Mouse (Mus musculus): ENCODE measurements around the gene Pef1.

Pef1 gene

DNA sequence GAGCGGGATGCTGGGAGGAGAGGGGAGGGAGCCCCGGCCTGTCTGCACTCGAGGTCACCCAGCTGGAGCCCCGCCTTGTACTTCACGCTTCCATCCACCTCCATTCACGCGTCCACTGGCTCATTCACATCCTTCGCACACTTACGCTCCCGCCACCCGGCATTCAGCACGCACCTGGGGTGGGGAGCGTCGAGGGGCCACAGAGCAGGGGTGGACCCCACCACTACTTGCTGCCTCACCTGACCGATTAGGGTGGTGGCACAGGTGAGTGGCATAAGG, 36.8 kb downstream of the Pef1 start, which contains the start of gene Hcrtr1:
Hcrtr1 (minus strand) TSS at position 146 of the 279 bp plus-strand sequence.
- no peak for DNase-seq (ENCODE audit: low spot score)

DNA sequence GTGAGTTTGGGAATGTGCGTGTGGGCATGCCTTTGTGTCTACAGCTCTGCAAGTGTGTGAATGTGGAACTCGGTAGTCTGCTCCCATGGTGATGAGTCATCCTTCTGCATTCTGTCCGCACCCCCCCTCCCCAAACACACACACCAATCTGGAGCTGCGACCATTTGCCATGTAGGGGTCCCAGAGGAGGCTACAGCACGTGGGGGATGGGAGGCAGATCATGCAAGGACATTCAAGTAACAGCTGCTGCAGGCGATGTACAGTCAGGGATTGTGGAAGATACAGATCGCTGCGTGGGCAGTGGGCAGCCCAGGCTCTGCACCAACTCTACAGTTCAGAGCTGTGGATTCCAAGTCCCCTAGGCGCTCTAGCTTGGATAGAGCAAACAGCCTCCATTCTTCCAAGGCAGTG, 38.6 kb downstream of the Pef1 start:
- DNase-seq (ENCODE audit: low spot score): peak; percentile 43

DNA sequence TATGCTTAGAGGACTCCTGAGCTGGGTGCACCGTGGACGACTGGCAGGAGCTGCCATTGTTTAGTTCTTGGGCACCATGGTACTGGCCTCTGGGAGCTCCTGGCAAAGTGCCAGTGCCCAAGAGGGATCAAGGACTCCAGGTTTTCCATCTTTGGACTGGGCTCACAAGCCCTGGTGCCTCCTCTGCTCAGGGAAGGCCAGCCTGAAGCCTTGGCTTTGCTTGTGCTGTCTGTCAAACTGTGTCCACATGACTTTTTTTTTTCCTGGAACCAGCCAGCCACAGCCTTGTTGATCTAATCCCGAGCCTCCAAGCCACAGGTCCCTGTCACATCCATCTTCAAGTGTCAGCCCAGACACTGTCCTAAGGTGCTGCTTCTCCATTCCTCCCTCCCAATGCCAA, 39.4 kb downstream of the Pef1 start:
- DNase-seq (ENCODE audit: low spot score): no peak

DNA sequence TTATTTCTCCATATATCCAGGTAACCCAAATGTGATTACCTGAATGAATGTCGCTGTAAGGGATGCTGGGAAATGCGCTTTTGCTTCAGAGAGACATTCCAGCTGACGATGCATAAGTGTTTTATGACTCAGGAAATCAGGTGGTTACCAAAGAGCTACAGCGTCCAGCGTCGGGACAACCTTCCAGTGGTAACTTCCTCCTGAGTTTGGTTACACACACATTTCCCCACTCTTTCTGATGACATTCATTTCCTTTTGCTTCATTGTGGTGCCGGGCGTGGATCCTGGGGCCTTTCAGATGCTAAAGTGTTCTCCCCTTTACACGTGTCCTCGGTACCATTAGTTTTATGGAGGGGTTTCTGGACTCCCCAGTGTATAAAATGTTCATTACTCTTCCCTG, 46.0 kb downstream of the Pef1 start:
- no peak for DNase-seq (ENCODE audit: low spot score)

DNA sequence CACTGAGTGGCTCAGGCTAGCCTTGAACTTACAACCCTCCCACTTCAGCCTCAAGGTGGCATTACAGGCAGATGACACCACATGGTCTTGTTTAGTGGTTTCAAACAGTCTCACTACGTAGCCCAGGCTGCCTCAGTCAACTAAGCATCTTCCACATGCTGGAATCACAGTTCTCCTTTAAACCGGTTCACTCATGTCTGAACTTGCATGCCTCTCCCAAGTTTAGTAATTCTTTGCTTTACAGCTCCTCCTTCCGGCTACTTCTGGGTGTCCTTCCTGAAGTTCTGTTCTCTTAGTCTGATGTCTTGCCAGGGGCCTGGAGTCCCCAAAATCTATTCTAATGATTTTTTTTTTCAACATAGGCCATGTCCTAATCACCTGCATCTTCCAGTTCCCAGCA, 51.9 kb downstream of the Pef1 start:
- no peak for DNase-seq (ENCODE audit: low spot score)

DNA sequence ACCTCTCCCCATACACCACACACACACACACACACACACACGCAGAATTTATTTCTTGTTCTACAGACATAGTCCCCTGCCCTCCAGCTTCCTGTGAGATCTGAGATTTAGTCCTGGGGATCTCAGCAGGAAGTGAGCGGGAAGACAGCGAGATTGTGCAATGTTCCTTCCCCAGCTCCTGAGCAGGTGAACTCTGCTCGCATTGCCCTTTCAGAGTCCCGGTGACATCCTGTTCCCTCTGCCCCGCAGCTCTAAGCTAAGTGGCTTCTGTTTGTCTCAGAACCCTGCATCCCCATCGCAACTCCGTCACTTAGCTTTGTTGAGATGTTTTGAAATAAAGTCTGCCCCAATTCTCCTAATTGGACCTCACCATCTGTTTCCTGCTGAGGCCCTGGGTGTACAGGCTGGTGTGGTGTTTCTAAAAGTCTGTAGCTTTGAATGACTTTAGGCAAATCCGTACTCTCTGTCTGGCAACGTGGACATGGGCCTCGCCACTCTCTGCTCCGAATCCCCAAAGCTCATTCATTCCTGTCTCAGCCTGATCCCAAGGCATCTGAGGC, 54.5 kb downstream of the Pef1 start:
- DNase-seq (ENCODE audit: low spot score): no peak

DNA sequence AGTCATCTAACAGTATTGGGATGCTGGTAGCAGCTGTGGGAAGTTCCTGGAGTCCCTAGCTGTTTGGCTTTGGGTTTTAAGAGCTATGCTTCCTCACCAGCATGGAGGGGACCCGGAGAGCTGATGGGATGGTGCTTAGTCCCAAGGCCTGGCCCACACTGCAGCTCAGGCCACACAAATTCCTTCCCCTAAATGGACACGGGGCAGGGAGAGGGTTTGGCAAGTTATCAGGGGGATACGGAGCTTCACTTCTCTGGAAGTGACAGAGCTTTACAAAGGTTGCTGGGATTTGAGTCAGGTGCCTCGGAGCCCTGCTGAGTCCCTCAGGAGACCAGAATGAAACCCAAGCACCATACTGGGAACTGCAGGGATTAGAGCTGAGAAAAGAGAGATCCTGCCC, 59.0 kb downstream of the Pef1 start:
- DNase-seq (ENCODE audit: low spot score): no peak

DNA sequence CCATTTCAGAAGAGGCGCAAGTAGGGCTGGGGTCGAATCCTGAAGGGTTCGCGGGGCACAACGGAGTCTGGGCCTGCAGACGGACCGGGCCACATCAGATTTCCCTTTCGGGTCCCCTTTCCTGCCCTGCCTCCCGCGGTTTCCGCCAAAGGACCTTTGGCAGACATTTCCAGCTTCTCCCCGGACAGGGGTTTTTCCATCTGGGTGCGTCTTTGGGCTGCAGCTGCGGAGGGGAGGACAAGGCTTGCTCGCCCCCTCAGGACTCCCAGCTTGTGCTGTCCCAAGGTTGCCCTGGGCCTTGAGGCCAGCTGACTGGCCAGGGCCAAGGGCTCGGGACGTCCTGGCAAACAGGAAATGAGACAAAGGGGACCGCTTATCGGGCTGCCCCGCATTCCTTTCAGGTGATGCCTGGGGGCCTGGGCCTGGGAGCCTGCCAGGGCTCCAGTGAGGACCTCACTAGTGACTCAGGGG, 61.1 kb downstream of the Pef1 start:
- no peak for DNase-seq (ENCODE audit: low spot score)

DNA sequence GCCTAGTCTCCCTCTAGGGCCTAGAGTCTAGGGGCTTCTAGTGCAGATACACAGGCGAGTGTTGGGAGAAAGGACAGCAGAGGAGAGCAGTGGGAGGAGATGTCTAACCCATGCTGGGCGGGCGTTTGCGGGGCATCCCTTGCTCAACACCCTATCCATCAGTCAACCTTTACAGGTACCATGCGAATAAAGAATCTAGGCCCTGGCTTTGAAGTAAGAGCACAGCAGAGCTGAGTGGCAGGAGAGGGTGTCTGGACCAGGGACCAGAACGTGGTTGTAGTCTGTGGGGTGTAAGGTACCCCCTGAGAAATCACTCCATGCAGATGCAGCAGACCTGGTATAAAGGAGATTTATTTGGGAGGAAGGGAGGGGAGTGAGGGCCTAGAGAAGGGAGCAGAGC, 61.8 kb downstream of the Pef1 start:
- DNase-seq (ENCODE audit: low spot score): no peak

DNA sequence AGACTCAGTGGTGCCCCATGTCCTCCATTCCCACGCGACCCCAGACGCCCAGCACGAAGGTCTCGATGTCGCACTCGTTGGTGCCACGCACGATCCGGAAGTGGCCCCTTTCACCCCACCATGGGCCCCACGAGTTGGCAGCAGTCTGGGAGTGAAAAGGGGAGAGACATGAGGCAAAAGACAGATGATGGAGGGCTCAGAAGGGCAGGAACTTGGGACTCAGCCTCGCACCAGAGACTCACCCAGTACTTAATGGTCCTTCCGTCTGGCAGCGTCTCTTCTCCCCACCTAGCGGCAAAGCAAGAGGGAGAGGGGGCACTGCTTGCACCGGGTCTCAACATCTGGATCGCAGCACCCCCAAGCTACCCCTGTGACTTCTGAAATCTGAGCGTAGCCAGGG, 63.7 kb downstream of the Pef1 start:
- DNase-seq (ENCODE audit: low spot score): no peak

DNA sequence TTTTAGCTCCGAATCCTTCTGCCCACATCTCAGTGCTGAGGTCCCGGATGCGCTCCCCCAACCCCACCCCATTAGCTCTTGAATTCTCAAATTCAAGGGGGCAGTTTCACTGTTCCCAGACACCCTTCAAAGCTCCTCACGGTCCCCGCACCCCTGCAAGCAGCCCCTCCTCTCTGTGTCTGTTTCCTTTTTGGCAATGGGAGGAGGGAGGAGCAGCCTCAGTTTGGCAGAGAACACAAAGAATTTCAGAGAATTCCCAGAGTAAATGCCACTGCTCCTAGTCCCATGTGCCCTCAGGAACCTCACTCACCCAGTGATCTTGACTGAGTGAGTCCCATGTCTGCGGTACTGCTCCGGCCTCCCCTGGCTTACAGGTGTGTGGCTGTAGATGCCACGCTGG, 64.2 kb downstream of the Pef1 start:
- DNase-seq (ENCODE audit: low spot score): no peak

DNA sequence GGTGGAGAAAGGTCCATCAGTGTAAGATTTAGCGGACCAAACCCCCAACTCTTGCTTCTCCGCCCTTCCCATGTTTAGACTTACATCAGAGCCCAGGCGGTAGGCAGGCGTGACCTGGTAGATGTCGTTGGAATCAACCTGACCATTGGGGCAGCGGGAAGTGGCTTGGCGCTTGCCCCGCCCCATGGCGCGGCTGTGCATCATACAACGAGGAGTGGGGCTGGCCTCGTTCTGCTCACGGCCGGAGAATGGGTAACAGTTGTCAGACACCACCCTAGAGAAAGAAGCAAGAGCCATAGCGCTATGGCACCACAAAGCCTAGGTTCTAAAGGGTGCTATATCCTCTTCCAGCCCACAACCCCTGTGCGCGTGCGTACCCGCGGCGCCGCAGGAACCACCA, 65.0 kb downstream of the Pef1 start:
- DNase-seq (ENCODE audit: low spot score): no peak

DNA sequence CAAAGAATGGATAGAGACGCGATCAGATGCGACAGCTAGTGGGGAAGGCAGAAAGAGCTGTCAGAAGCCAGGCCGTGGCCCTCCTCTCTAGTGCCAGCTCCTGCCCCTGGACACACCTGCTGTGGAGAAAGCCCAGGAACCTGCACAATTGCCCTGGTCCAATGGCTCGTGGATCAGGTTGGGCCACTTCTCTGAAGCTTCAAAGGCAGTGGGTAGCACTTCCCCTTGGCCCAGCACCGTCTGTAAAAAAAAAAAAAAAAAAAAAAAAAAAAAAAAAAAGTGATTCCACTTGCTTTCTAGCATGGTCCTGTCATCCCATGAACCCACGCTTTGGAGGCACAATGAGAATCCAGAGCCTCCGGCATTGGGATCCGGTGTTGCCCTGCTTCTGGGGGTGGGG, 65.5 kb downstream of the Pef1 start:
- DNase-seq (ENCODE audit: low spot score): no peak

DNA sequence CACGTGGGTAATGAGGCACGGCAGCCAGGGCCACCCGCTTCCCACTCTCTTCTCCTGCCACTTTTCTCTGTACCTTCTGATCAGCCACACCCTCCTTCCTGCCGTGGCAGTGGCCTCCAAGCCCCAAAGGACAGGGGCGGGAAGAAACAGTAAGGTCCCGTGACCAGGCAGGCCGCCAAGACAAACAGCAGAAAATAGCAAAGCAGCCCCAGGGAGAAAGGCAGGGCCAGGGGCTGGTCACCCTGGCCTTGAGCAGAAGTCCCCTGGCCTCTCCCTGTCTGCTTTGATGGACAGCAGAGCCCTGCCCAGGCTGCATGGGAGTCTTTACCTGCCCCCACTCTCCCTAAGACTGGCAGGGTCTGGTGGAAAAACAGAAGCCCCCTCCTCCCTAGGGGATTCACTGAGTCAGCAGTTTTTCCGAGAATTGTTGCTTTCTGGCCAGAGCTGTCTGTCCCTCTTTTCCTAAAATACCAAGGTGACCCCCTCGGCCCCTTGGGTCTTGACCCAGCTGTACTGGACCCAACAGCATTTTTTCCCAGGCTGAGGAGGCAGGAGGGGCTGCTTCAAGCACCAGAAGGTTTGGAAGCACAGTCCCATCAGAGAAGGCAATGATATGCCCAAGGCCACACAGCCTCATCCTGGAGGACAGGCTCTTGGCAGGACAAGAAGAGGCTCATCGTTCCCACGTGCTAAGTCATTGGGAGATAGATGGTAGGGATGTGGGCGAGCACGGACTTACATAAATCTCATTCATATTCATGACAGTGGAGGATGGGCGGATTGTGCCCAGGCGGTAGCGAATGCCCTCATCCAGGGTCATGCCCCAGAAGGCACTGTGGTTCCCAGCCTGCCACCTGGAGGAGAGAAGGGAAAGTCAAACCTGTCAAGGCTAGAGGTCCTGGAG, 66.2 kb downstream of the Pef1 start:
- DNase-seq (ENCODE audit: low spot score): no peak

DNA sequence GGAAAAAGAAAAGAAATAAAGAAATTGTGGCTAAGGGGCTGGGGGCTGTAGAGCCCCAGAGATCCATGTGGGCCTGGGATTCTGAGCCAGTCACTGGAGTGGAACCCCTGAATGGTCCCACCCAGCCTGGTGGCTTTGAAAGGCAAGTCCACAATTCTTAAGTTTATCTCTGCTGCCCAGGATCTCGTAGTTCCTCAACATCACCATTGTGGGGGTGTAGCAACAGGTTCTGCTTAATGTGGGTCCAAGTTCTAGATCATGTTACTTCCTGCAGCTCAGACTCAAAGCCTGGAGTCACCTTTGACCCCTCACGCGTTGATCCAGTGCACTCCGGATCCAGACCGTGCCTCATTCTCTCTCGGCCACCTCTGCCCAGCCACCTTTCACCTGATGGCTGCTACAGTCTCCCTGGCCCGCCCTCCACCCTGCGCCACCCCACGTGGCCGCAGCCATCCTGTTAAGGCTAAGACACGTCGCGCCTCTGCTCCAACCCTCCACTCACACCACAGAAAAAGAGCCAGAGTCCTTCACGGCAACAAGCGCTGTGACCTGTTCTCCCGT, 67.1 kb downstream of the Pef1 start:
- DNase-seq (ENCODE audit: low spot score): no peak

DNA sequence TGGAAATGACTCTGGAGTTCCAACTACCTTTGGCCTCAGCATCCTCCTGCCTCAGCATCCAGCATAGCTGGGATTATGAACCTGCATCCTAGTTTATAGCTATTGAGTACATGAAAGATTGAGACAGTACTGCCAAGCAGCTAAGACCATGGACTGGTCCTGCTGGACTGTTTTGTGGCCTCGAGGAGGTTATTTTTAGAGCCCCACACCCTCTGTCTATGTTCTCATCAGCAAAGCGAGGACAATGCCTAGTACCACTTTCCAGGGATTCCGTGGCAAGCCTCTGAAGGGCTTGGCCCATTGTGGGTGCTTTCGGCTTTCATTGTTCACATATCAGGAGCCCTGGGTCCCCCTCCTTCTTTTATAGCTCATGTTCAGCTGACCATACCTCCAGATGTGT, 68.0 kb downstream of the Pef1 start:
- no peak for DNase-seq (ENCODE audit: low spot score)

DNA sequence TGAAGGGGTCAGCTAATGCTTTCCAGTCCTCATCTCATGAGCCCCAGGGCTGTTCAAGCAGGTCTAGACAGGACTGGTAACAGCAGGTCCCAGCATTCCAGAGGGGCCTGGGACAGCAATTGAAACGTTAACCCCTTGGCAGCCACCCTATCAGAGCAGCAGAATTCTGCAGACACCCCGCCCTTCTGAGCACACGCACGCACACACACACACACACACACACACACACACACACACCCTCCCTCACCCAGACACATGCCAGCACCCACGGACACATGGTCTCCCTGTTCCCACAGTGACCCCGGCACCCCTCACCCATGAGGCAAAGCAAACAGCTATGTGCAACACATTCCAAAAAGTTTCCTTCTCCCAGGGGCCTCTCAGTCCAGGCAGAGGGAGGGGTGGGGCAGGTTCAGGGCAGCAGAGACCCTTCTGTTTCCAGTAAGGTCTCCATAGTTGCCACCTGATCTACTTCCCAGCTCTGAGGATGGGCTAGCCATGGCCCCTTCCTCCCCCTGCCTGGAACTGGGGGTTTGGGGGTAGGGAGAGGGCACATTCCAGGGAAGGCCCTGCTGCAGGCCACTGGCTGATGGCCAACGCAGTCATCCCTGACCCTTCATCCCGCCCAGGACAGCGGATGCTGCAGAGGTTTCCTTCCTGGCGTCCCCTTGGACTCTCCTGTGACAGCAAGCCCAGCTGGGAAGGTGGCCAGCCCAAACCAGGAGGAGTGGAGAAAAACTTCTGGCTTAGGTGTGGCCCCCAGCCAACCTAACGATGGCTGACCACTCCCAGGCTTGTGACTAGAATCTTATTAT, 69.8 kb downstream of the Pef1 start:
- DNase-seq (ENCODE audit: low spot score): no peak

DNA sequence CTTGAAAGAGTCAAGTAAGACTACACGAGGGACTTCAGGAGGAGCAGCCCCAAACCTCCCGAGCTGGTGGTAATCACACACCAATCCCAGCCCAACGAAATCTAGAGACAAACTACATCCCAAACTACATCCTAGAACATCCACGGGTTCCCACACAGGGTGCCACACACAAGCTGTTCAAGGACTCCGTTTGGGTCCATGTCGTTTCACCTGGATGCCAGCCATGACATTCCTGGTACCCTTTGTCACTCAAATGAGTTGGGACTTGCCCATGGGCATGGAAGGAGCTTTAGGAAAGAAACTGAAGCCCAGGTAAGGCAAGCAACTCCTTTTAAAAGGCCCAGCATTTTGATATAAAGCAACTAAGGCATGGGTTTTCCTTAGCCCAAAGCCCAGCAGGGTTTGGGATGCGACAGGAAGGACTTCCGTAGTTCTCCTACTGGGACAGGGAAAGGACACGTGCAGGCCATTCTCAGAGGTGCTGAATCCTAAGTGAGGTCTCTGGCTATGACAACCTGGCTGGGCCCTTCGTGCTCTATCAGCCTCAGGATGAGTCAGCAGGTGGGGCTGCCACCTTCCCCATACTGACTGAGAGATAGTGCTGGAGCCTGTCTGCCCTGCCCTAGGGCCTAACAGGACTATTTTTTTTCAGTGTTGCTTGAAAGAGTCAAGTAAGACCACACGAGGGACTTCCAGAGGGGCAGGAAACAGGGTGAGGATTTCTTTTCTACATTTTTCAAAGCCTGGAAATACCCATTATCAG, 70.9 kb downstream of the Pef1 start:
- no peak for DNase-seq (ENCODE audit: low spot score)

DNA sequence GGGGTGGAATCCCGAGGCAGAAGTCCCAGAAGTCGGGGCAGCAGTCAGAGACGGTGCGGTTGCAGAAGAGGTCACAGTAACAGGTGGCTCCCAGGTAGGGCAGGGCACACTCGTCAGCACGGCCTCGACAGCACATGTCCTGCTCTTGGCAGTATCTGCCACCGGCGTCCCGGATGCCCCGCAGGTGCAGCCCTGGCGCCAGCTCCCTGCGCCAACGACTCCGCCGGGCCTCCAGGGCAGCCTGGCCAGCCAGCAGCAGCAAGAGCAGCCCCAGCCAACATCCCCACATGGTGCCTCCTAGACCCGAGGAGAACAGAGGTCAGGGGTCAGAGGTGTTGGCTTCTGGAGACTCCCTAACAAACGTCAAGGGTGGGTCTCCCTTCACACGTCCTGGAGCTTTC, 71.6 kb downstream of the Pef1 start:
- DNase-seq (ENCODE audit: low spot score): no peak

DNA sequence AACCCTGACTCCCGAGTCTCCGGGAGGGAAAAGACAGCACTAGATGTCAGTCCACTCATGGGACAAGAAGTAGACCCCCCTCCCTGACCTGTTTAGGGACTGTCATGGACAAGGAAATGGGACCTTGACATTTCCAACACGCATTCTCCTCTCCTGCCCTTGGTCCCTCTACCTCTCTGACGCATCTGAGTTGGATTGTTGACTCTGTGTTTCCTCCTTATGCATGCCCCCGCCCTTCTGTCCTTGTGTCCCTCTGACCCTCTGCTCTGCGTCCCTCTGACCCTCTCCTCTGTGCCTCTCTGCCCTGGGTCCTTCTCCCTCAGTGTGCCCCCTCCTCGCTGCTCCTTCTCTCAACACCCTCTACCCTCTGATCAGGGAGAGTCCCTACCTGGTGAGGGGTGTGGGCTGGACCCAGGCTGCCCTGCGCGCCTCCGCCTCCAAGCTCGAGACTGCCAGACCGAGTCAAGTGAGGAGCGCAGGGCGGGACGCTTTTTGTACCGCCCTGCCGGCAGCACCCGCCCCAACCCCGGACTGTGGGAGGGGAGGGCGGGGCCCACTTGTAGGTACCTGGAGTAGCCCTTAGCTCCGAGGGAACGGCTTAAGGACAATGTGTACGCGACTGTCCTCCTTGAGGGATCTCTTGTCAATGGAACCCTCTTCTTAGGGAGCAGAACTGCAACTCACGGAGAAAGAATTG, 72.1 kb downstream of the Pef1 start:
- DNase-seq (ENCODE audit: low spot score): no peak

DNA sequence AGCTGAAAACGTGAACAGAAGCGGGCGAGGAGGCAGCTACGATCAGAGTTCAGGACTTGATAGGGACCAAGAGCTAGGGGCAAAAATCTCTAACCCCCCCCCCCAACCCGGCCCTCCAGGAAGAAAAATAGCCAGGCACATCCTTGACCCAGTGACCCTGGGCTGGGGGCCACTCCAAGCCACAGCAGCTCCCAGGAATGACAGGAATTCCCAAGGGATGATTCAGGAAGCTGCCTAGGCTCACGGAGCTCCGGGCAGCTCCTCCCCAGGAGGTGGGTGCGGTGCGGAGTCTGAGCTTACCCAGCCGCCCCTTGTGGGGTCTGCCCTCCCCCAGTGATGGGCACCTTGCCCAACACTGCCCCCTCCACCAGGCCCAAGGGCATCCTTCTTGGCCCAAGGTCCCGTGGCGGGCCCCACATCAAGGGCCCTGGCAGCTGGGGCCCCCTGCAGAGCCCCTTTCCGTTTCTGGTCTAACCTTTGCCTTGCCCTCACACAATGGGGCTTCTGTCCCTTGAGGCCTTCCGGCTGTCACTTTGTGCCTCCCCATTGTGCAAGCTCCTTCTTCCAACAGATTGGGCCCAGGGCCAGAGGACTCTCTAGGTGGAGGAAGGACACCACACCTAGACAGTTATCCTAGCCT, 72.8 kb downstream of the Pef1 start, which contains the start of gene Tinagl1:
Tinagl1 (minus strand) TSS at position 51 of the 640 bp plus-strand sequence.
- no peak for DNase-seq (ENCODE audit: low spot score)
